Mouse (Mus musculus) bone marrow macrophage, adult 2 months (primary cell): Measurements from ENCODE around the gene Borcs6.

Experiments used
- CTCF ChIP-seq: IDR thresholded peaks from 2 replicates; pipeline ENCODE4 v1.5.1; 2012; ENCODE audit warnings: low read depth, mild to moderate bottlenecking, low read length, moderate library complexity
- POLR2A ChIP-seq: IDR thresholded peaks from 2 replicates; pipeline ENCODE4 v1.6.1; 2012; ENCODE audit warnings: mild to moderate bottlenecking, low read depth, low read length, borderline replicate concordance

DNA sequence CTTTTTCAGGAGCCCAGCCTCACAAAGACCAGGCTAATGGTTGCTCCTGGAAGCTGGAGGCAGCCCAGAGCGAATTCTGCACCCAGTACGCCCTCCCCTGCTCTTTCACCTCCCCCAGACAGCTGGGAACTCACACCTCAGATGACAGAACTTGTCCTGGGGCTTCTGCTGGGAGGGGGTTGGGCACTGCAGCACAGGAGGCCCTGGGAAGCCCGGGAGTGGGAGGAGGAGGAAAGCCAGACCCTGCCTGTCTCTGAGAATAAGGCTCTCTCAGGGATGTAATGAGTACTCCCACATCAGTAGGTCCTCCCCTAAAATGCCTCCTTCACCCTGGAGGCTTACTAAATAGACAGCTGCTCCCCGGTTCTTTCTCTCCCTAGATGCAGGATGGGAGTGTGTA, 27.6 kb downstream of the Borcs6 start:
- no peak for TF ChIP-seq POLR2A
- TF ChIP-seq CTCF = no peak
